Mouse (Mus musculus): ENCODE data around the gene Pdcd6ip.
"Not testable (repeated sequence)": the region's sequence is repeated elsewhere in the genome, so short reads cannot be mapped to it uniquely, and the experiment has no call there.

Pdcd6ip gene

GRCm38 (mm10) chr9:113701441-113702160, 6.5 kb downstream of the Pdcd6ip start:
- DNase-seq (ENCODE audit: low spot score) = no peak

GRCm38 (mm10) chr9:113687461-113687860, 20.6 kb downstream of the Pdcd6ip start:
- DNase-seq (ENCODE audit: low spot score) = no peak

DNA sequence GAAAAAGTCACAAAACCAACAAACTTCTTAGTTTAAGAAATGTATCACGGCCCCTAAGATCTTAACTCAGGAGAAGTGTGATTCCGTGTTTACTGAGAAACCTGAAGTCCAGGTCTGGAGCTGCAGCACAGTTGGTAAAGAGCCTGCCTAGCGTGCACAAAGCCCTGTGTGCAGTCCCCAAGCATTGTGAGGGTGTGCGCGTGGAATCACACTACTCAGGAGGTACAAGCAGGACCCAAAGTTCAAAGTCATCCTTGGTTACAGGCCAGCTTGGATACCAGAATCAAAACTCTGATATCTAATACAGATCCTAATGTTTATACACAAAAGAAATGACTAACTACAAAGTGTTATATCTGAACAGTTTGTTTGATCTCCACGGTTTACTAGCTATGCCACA, 34.3 kb downstream of the Pdcd6ip start:
- no peak for DNase-seq (ENCODE audit: low spot score)

DNA sequence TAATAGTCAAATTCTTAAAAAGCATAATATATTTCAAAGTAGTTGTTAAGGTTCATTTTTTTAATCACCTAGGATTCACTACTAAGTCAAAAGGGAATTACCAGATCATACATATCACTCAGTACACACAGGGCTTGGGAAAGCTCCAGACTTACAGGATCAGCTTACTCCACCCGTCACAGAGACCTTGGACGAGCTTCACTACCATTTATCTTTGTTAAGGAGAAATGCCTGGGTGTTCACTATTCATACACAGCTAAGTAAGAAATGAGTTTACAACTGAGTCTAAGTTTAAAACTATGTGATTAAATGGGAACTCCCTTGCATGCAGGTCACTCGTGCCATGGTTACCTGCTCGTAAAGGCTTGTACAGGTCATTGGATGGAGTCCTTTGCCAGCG, 35.7 kb downstream of the Pdcd6ip start:
- no peak for DNase-seq (ENCODE audit: low spot score)

DNA sequence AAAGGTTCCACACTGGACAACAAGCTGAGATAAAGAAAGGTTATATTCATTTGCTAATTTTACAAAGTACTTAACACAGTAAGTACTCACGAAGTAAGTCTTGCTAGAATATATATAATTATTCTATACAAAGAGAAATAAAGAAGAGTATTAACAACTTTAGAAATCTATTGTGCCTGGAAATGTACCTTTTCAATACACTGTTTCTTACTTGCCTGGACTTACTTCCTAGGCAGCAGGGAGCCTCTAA, 37.3 kb downstream of the Pdcd6ip start:
- DNase-seq (ENCODE audit: low spot score) = no peak

- no peak for DNase-seq (ENCODE audit: low spot score)
These were observed 37.8 kb downstream of the Pdcd6ip start for GRCm38 (mm10) chr9:113670105-113670856.

GRCm38 (mm10) chr9:113663476-113663875, 44.6 kb downstream of the Pdcd6ip start:
- no peak for DNase-seq (ENCODE audit: low spot score)

DNA sequence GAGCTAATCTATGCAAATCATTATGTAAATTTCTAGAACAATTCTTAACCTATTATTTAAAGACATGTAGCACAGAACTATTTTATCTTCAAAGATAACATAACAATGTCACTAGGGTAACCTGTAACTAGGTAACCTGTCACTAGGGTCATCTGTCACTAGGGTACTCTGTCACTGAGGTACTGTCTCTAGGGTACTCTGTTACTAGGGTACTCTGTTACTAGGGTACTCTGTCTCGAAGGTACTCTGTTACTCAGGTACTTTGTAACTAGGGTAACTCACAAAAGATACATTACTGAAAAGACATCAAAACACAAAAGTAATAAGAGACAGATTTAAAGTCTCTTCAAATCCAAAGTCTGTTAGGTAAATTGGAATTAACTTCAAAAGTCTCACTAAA, 50.2 kb downstream of the Pdcd6ip start:
- no peak for DNase-seq (ENCODE audit: low spot score)

DNA sequence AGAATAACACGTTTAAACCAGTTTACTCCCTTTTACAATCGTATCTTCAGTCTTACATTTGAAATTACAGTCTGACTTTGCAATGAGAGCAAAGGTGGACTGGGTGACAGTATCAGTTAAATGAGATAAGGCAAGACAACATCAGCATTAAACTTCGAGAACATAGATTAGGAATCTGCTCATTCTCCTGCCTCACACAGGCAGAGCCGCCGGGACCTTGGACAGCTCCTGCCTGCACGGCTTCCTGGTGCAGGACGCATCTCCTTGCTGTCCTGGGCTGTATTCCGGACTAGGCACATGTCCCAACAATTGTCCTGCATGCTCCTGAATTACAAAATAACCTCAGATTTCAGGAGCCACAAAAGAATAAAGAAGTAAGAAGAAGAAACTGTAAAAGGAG, 54.5 kb downstream of the Pdcd6ip start:
- no peak for DNase-seq (ENCODE audit: low spot score)

DNA sequence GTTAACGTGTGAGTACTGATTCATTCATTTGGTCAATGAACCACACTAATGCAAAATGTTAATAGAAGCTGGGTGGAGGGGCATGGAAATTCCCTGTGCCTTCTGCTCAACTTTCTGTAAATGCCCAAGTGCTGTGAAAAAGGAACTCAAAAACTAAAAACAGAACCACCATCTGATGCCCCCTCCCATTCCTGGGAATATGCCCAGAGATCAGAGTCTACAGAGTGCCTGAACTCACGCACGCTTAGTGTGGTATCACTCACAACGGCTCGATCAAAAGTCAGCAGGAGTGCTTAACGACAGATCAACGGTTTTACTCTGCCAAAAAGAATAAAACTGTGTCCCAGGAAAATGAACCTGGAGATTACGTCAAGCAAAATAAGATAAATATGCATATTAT, 57.3 kb downstream of the Pdcd6ip start:
- no peak for DNase-seq (ENCODE audit: low spot score)

- not testable (repeated sequence) for DNase-seq (ENCODE audit: low spot score)
These were observed 58.8 kb downstream of the Pdcd6ip start for GRCm38 (mm10) chr9:113649211-113649610.

- DNase-seq (ENCODE audit: low spot score) = no peak
These were observed 62.3 kb downstream of the Pdcd6ip start for GRCm38 (mm10) chr9:113645837-113646169.

DNA sequence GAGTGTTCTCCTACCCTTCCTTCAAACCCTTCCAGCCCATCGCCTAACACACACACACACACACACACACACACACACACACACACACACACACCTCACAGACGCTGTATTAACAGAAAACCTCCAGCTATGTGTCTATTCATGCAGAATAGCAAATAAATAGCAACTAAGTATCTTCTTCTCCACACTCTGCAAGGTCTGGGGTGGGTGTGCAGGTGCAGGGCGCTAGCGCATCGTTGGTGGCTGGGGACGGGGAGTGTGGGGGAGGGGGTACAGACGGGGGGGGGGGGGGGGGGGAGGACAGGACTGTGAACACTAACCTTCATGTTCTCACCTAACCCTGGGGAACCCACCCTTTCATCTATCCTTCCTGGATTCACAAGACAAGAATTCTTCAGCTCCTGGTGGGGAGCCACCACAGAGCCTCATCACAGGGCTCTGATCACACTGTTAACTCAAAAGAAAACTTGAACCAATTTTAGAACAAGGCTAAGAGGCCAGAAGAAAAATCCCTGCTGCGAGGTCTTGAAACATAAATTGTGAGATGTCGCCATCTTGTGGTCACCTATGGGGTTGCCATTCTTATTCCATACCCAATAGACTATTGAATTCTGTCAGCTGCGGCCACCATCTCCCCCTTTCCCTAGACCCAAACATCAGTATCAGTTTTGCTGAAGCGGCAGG, 62.8 kb downstream of the Pdcd6ip start:
- DNase-seq (ENCODE audit: low spot score) = peak; percentile 78

- no peak for DNase-seq (ENCODE audit: low spot score)
These were observed 63.4 kb downstream of the Pdcd6ip start for GRCm38 (mm10) chr9:113644701-113645100.

GRCm38 (mm10) chr9:113644076-113644475, 64.0 kb downstream of the Pdcd6ip start:
- no peak for DNase-seq (ENCODE audit: low spot score)

- DNase-seq (ENCODE audit: low spot score) = no peak
These were observed 64.4 kb downstream of the Pdcd6ip start for GRCm38 (mm10) chr9:113643669-113644068.

GRCm38 (mm10) chr9:113634986-113635385, 73.1 kb downstream of the Pdcd6ip start:
- DNase-seq (ENCODE audit: low spot score) = no peak

- DNase-seq (ENCODE audit: low spot score) = no peak
These were observed 74.8 kb downstream of the Pdcd6ip start for GRCm38 (mm10) chr9:113633168-113633744.

DNA sequence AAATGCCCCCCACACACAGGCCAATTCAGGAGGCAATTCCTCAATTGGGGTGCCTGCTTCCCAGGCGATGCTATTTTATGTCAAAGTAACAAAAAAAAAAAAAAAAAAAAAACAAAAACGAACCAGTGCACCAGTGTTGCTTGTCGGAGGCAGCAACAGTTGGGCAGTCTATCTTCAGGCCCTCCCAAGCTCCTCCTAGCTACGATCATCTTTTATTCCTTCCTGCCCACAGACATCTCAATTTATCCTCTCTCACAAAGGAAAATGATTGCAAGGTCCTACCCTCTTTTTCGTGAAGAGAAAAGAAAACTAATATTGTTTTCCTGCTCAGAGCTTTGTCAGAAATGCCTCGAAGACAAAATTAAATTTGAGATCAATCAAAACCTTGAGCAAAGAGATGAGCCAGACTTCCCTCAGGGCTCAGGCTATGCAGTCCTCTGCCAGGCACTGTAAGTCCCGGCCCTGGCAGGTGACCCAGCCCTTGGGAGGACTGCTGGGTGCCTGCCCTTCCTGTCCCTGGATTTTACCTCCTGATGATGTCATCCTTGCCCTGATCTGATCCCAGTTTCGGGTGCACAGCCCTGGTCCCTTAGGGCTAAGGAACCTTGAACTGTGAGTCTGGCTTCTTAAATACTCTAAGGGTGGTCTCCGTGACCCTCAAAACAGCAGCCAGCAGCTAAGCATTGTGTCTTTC, 75.6 kb downstream of the Pdcd6ip start:
- no peak for DNase-seq (ENCODE audit: low spot score)

DNA sequence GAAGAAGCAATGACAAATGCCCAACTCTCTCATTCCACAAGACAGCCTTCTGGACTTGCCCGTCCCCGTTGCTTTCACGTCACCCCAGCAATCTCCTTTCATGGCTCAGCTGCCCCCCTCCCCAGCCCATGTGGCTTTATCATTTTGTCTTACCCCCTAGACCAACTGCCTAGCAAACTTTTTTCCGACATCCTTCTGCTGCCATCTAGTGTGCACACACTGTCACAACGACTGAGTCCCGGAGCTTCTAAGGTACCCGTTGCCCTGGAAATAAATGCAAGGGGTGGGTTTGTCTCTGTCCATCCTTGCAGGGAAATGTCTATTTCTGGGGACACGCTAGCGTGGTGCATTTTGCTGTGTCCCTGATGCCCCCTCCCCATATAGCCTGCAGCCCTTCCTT, 78.4 kb downstream of the Pdcd6ip start:
- DNase-seq (ENCODE audit: low spot score) = peak; percentile 67

GRCm38 (mm10) chr9:113629191-113629590, 78.9 kb downstream of the Pdcd6ip start:
- DNase-seq (ENCODE audit: low spot score) = no peak

- DNase-seq (ENCODE audit: low spot score) = no peak
These were observed 79.3 kb downstream of the Pdcd6ip start for GRCm38 (mm10) chr9:113628780-113629179.
